Comparison of ENCODE assay signal across 18 mouse cellular contexts in genomic region chr13:98296072-98296471, GRCm38 (mm10). TPM values are rescaled to one million over a fixed set of nuclear protein-coding genes. Genes with fewer than 3 reads are reported as not detected.
A peak's percentile ranks its signal among the peaks of the same experiment; 100 is the strongest.
DNase-seq lines count a peak whose midpoint lies in the region; ATAC-seq and TF ChIP-seq lines count a peak whose summit lies in the region.
"Had no signal": no experiment of that assay in that cellular context is flagged by ENCODE, and none has a peak within 500 bp of the region (broad histone marks: within the 10 kb centered on the region; RNA-seq: fewer than 3 reads in every experiment).

No protein-coding gene starts in this region.

- WGBS in intestine, embryonic 14.5 days, result 40% methylated on average over 5 of the region's 5 CpGs
- WGBS in intestine, postnatal 0 days, result 36% methylated on average over 5 of the region's 5 CpGs
- WGBS in intestine, embryonic 16.5 days, result 36% methylated on average over 5 of the region's 5 CpGs

- no peak for TF ChIP-seq CTCF in intestine, postnatal 0 days (IDR thresholded peaks at IDR 0.05; ENCODE audit: low read depth)

- ATAC-seq in intestine, embryonic 14.5 days (replicated peaks; ENCODE audit: low FRiP score, low TSS enrichment, low read depth), result 0 out of 2 replicates have a peak, but pooled peaks have one; percentile 25
- no peak for ATAC-seq in intestine, postnatal 0 days
- ATAC-seq in intestine, embryonic 16.5 days, result peak; percentile 64
- ATAC-seq in CD4-positive, CD25-positive, alpha-beta regulatory T cell, adult 4 months, result no peak

- H3K4me3 ChIP-seq in intestine, embryonic 14.5 days (ENCODE audit: low read depth, low read length), result no peak overlapping the region
- H3K4me3 ChIP-seq in intestine, postnatal 0 days (ENCODE audit: low read depth, low read length), result no peak overlapping the region
- no peak overlapping the region for H3K4me3 ChIP-seq in intestine, embryonic 16.5 days (ENCODE audit: low read length)
- H3K4me3 ChIP-seq: limb, embryonic 12.5 days had no signal

- no peak for DNase-seq in intestine, embryonic 14.5 days (ENCODE audit: low spot score)
- DNase-seq in urinary bladder, postnatal 25 days (ENCODE audit: low spot score), result peak; percentile 28
- DNase-seq in urinary bladder, postnatal 4 days (ENCODE audit: low spot score in 2 of 2), result no peak
- DNase-seq in adrenal gland, adult (ENCODE audit: inconsistent age in 2 of 2, low spot score in 1 of 2), result no peak
- DNase-seq: adrenal gland, adult 2 months; cerebellum, adult 11-12 months; heart, adult 18-20 months; spleen, adult 18-20 months; thymus, postnatal 4 days had no signal

- H3K4me2 ChIP-seq in intestine, embryonic 14.5 days (ENCODE audit: low read length), result no peak overlapping the region
- H3K4me2 ChIP-seq in intestine, postnatal 0 days (replicated peaks; ENCODE audit: low read depth), result no peak overlapping the region
- H3K4me2 ChIP-seq in intestine, embryonic 16.5 days (ENCODE audit: low read depth, low read length), result no peak overlapping the region
- H3K4me2 ChIP-seq: limb, embryonic 12.5 days had no signal

- H3K9me3 ChIP-seq in intestine, embryonic 14.5 days (ENCODE audit: control insufficient read depth, low read length), result no peaks in the 10 kb centered on the region
- H3K9me3 ChIP-seq in intestine, postnatal 0 days (ENCODE audit: control insufficient read depth), result no peaks in the 10 kb centered on the region
- H3K9me3 ChIP-seq in intestine, embryonic 16.5 days (ENCODE audit: control insufficient read depth, low read length), result 0 out of 2 replicates have a peak, but pooled peaks cover 4% of the 10 kb centered on the region
- H3K9me3 ChIP-seq: limb, embryonic 12.5 days had no signal

- H3K27me3 ChIP-seq in intestine, embryonic 14.5 days (replicated peaks; ENCODE audit: control insufficient read depth, insufficient read depth, low read length), result no peaks in the 10 kb centered on the region
- H3K27me3 ChIP-seq in intestine, postnatal 0 days (replicated peaks; ENCODE audit: control insufficient read depth, insufficient read depth, low read length), result no peaks in the 10 kb centered on the region
- no peaks in the 10 kb centered on the region for H3K27me3 ChIP-seq in intestine, embryonic 16.5 days (replicated peaks; ENCODE audit: control insufficient read depth, insufficient read depth, low read length)
- H3K27me3 ChIP-seq: limb, embryonic 12.5 days had no signal

- peaks cover 3% of the 10 kb centered on the region; the same call in 1 of the 2 replicates for H3K4me1 ChIP-seq in intestine, embryonic 14.5 days (replicated peaks; ENCODE audit: control insufficient read depth, insufficient read depth, low read length)
- no peaks in the 10 kb centered on the region for H3K4me1 ChIP-seq in intestine, postnatal 0 days (replicated peaks; ENCODE audit: control insufficient read depth, insufficient read depth, low read length)
- H3K4me1 ChIP-seq in intestine, embryonic 16.5 days (ENCODE audit: control insufficient read depth, insufficient read depth, low read length), result no peaks in the 10 kb centered on the region
- H3K4me1 ChIP-seq: limb, embryonic 12.5 days had no signal

- no peak overlapping the region for H3K9ac ChIP-seq in intestine, embryonic 14.5 days (ENCODE audit: low read length)
- no peak overlapping the region for H3K9ac ChIP-seq in intestine, postnatal 0 days (ENCODE audit: low read depth, low read length)
- H3K9ac ChIP-seq in intestine, embryonic 16.5 days (ENCODE audit: low read depth, low read length), result no peak overlapping the region
- H3K9ac ChIP-seq: limb, embryonic 12.5 days; liver, embryonic 14.5 days had no signal

- H3K27ac ChIP-seq in intestine, embryonic 14.5 days (ENCODE audit: low read depth), result no peak overlapping the region
- H3K27ac ChIP-seq in intestine, postnatal 0 days (ENCODE audit: low read depth, low read length), result no peak overlapping the region
- no peak overlapping the region for H3K27ac ChIP-seq in intestine, embryonic 16.5 days (ENCODE audit: low read length)
- H3K27ac ChIP-seq: limb, embryonic 12.5 days; liver, embryonic 14.5 days had no signal

- H3K36me3 ChIP-seq in intestine, embryonic 14.5 days (ENCODE audit: control insufficient read depth, insufficient read depth, low read length), result no peaks in the 10 kb centered on the region
- H3K36me3 ChIP-seq in intestine, postnatal 0 days (ENCODE audit: control insufficient read depth, insufficient read depth), result no peaks in the 10 kb centered on the region
- H3K36me3 ChIP-seq in intestine, embryonic 16.5 days (ENCODE audit: control insufficient read depth, insufficient read depth, low read length), result no peaks in the 10 kb centered on the region
- H3K36me3 ChIP-seq: limb, embryonic 12.5 days had no signal

RNA-seq across cellular contexts. Expression of gene Gm21976, which starts 16.4 kb away (rescaled TPM):
- polyA plus RNA-seq in intestine, embryonic 14.5 days (2014; fragmentation: Nextera tagmentation; extraction: Ambion mirVana), result not detected in 2 replicates
- not detected in 2 replicates for polyA plus RNA-seq in intestine, postnatal 0 days (2015; fragmentation: Nextera tagmentation; extraction: Ambion mirVana)
- not detected in 2 replicates for polyA plus RNA-seq in intestine, embryonic 16.5 days (2015; fragmentation: Nextera tagmentation; extraction: Ambion mirVana)
- not detected for polyA plus RNA-seq in CD4-positive, CD25-positive, alpha-beta regulatory T cell, adult 4 months (2017; shearing (Covaris generic))
- polyA plus RNA-seq: adrenal gland, adult 2 months; forebrain, embryonic 11.5 days; heart, embryonic 14.5 days; kidney, embryonic 14.5 days; limb, embryonic 12.5 days; liver, embryonic 14.5 days; neural tube, embryonic 11.5 days had no signal

RNA-seq across cellular contexts. Expression of gene Btf3, which starts 20.7 kb away (rescaled TPM):
- polyA plus RNA-seq in intestine, embryonic 14.5 days (2014; fragmentation: Nextera tagmentation; extraction: Ambion mirVana), result 708 and 729 TPM in 2 replicates
- polyA plus RNA-seq in intestine, postnatal 0 days (2015; fragmentation: Nextera tagmentation; extraction: Ambion mirVana), result 471 and 494 TPM in 2 replicates
- polyA plus RNA-seq in intestine, embryonic 16.5 days (2015; fragmentation: Nextera tagmentation; extraction: Ambion mirVana), result 549 and 610 TPM in 2 replicates
- 100 to 1,000 TPM; 721 to 726 TPM for polyA plus RNA-seq in CD4-positive, CD25-positive, alpha-beta regulatory T cell, adult 4 months (2017; shearing (Covaris generic))

RNA-seq across cellular contexts. Expression of gene Ankra2, which starts 33.2 kb away (rescaled TPM):
- 26.4 and 29.0 TPM in 2 replicates for polyA plus RNA-seq in intestine, embryonic 14.5 days (2014; fragmentation: Nextera tagmentation; extraction: Ambion mirVana)
- polyA plus RNA-seq in intestine, postnatal 0 days (2015; fragmentation: Nextera tagmentation; extraction: Ambion mirVana), result 18.9 and 19.3 TPM in 2 replicates
- polyA plus RNA-seq in intestine, embryonic 16.5 days (2015; fragmentation: Nextera tagmentation; extraction: Ambion mirVana), result 17.2 and 17.8 TPM in 2 replicates
- 10 to 100 TPM; 21.3 to 24.5 TPM for polyA plus RNA-seq in CD4-positive, CD25-positive, alpha-beta regulatory T cell, adult 4 months (2017; shearing (Covaris generic))

RNA-seq across cellular contexts. Expression of gene Utp15, which starts 33.2 kb away (rescaled TPM):
- 39.6 and 44.3 TPM in 2 replicates for polyA plus RNA-seq in intestine, embryonic 14.5 days (2014; fragmentation: Nextera tagmentation; extraction: Ambion mirVana)
- polyA plus RNA-seq in intestine, postnatal 0 days (2015; fragmentation: Nextera tagmentation; extraction: Ambion mirVana), result 9.3 and 9.8 TPM in 2 replicates
- polyA plus RNA-seq in intestine, embryonic 16.5 days (2015; fragmentation: Nextera tagmentation; extraction: Ambion mirVana), result 29.7 and 30.8 TPM in 2 replicates
- 10 to 100 TPM; 22.6 to 26.6 TPM for polyA plus RNA-seq in CD4-positive, CD25-positive, alpha-beta regulatory T cell, adult 4 months (2017; shearing (Covaris generic))

RNA-seq across cellular contexts. Expression of gene Foxd1, which starts 58.0 kb away (rescaled TPM):
- not detected in 2 replicates for polyA plus RNA-seq in intestine, embryonic 14.5 days (2014; fragmentation: Nextera tagmentation; extraction: Ambion mirVana)
- polyA plus RNA-seq in intestine, postnatal 0 days (2015; fragmentation: Nextera tagmentation; extraction: Ambion mirVana), result not detected in 2 replicates
- 0.02 TPM in 1 of 2 replicates, not detected in the other for polyA plus RNA-seq in intestine, embryonic 16.5 days (2015; fragmentation: Nextera tagmentation; extraction: Ambion mirVana)
- polyA plus RNA-seq in CD4-positive, CD25-positive, alpha-beta regulatory T cell, adult 4 months (2017; shearing (Covaris generic)), result not detected
- polyA plus RNA-seq: heart, embryonic 14.5 days had no signal

Comparison
In these comparisons a context has a peak if more than half of its experiments do, and no peak if none do; other contexts are left out.
1. ATAC-seq: peak in intestine, embryonic 14.5 days (single experiment) and intestine, embryonic 16.5 days (single experiment); none in intestine, postnatal 0 days (single experiment) and CD4-positive, CD25-positive, alpha-beta regulatory T cell, adult 4 months (single experiment).